Mouse (Mus musculus) frontal cortex, postnatal 10 days (tissue): ENCODE results near the gene Acoxl.

Experiments used
- DNase-seq, 2 experiments: peaks; one replicate each; pipeline ENCODE4 v3.0.0; 2022; ENCODE audit warnings: low spot score in 2 of 2, mixed read lengths in 1 of 2

The Acoxl gene

DNA sequence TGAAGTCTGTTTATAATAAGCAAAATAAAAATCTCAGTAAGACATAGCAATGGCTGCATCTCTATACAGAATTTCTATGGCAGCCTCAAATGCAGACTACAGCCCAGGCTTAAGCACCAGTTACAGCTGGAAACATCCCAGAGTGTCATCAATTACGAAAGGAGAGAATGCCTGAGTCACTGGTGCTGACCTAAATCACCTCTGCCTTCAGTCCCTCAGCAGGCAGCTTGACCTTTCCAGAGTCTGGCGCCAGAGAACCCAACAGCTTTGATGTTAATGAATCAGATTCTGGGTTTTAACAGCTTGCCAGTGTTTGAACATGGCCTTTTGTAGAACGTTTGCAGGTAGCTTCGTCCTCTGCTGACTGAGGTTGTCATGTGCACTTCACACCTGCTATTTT, 193.4 kb downstream of the Acoxl start:
- no peak for DNase-seq

DNA sequence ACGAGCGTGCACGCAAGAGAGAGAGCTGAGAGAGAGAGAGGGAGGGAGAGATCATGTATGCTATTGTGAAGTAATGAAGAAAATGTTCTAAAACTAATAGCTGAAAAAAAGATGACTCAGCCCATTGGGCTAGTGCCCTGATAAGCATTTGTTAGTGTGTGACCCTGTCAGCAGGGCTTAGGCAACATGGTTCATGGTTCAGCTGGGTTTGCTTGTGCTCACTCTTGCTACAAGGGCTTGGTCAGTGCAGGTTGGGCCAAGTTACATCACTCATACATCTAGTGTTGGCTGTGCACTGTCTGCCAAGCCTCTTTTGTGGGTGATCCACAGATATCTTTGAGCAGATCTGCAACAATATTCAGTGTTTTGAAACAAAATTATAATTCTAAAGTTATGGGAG, 194.8 kb downstream of the Acoxl start:
- DNase-seq = no peak

- no peak for DNase-seq
Measured at GRCm38 (mm10) chr2:128034066-128034665, 195.5 kb downstream of the Acoxl start.

GRCm38 (mm10) chr2:128038259-128038890, 199.7 kb downstream of the Acoxl start:
- no peak for DNase-seq

GRCm38 (mm10) chr2:128041066-128041750, 202.5 kb downstream of the Acoxl start:
- DNase-seq = peak in 1 of 2 experiments; percentile 24

DNA sequence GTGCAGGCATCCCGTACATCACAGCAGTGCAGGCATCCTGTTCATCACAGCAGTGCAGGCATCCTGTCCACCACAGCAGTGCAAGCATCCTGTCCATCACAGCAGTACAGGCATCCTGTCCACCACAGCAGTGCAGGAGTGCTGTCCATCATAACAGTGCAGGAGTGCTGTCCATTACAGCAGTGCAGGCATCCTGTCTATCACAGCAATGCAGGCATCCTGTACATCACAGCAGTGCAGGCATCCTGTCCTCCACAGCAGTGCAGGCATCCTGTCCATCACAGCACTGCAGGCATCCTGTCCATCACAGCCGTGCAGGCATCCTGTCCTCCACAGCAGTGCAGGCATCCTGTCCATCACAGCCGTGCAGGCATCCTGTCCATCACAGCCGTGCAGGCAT, 207.8 kb downstream of the Acoxl start:
- DNase-seq = no peak

GRCm38 (mm10) chr2:128054905-128055304, 216.2 kb downstream of the Acoxl start:
- DNase-seq = no peak

DNA sequence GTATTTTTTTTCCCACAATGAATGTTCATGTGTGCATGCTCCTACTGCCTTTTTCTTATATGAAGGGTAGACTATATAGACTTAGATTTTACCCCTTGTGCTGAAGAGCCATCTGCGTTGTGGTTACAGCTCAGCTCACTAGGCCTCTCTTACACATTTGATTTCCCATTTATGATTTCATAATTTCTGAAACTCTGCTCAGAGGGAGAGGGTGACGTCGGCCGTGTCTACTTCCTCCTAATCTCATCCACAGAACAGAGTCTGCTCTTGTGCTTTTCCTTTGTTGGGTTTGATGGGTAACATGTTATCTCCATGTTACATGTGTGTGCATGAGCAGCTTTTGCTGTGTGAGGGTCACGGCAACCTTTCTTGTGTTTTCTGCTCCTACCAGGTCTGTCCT, 219.2 kb downstream of the Acoxl start:
- no peak for DNase-seq

- no peak for DNase-seq
Measured at GRCm38 (mm10) chr2:128058627-128059026, 220.0 kb downstream of the Acoxl start.

DNA sequence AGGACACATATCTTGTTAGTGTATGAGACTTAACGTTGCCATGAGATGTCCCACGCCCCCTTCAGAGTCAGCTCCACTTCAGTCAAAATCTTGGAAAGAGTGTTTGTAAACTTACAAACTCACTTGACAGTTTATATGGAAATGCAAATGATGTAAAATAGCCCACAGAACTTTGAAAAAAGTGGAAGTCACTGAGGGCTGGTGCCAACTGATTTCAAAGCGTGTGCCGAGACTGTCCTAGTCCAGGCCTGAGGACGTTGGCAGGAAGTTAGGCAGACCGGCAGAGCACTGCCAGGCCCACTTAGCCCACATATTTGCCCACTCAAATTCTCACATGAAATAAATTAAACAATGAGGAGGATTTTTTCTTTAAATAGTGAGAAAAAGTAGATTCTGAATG, 221.5 kb downstream of the Acoxl start:
- DNase-seq = no peak

DNA sequence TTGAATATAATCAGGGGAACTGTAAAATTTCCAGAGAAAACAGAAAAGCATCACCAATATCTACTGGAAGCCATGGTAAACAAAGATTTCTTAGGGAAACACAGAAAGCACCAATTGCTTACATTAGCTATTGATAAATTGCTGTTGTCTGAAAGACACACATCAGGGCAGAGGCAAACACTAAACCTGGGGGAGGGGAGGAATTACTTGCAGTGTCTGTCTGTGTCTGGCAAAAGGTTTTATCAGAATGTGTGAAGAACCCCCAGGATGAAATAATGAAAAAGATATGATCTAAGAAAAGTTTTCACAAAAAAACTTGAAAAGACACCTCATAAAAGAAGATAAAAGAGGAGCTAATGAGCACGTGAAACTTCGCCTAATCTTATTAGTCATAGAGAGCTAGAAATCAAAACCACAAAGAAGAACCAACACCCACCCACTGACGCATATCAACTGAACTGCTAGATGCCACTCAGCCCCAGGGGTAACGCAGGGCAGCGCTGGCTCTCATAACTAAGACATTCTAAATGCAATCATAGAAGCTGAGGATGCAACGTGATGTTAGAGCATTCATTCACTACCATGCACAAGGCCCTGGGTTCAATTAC, 222.1 kb downstream of the Acoxl start:
- no peak for DNase-seq

DNA sequence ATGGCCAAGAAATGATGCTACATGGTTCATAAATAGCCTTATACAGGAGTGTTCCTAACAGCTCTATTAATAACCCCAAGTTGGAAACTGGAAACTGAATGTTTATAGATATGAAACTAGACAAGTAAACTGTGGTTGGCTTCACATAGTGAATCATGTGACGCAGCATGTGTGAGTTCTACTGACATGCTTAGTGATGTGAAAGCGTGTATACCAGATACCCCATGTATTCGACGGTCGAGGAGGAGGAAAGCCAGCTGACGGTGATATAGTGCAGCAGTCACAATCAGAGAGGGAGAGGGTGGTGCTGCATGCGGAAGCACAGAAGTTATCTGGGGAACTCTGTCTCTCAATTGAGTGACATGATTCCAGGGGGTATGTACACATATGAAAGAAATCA, 222.8 kb downstream of the Acoxl start:
- DNase-seq = no peak

GRCm38 (mm10) chr2:128062756-128063155, 224.1 kb downstream of the Acoxl start:
- DNase-seq = no peak

- no peak for DNase-seq
Measured at GRCm38 (mm10) chr2:128065013-128065412, 226.3 kb downstream of the Acoxl start.

DNA sequence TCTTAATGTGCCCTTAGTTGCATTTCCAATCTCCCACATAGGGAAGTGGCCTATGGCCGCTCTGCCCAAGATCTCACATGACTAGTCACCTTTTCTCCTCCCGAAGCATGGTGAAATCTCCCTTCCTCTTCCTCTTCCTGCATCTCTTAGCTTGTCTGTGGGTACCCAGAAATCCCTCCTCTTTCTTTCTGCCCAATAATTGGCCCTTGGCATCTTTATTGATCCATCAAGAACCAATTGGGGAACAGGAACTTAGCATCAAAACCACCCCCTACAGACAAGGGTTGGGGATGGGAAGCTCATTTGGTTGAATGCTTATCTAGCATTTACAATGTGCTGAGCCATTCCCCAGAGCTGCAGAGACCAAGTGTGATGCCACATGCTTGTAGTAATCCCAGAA, 226.9 kb downstream of the Acoxl start:
- DNase-seq = no peak

DNA sequence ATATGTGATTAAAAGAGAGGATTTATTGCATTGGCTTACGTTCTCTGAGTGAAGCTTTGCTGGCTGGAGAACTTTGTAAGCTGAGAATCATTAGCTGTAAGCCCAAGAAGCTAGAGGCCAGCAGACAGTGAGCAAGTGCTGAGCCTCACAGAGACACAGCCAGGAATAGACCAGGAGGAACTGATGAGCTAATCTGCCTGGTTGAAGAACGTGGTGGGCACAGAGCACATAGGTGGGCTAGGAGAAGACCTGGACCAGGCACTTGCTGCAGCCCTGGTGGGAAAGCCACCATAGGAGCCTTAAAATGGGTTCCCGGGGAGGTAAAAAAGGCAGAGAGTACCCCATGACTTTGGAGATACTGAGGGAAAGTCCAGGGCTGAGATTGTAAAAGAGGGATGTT, 228.5 kb downstream of the Acoxl start:
- no peak for DNase-seq

DNA sequence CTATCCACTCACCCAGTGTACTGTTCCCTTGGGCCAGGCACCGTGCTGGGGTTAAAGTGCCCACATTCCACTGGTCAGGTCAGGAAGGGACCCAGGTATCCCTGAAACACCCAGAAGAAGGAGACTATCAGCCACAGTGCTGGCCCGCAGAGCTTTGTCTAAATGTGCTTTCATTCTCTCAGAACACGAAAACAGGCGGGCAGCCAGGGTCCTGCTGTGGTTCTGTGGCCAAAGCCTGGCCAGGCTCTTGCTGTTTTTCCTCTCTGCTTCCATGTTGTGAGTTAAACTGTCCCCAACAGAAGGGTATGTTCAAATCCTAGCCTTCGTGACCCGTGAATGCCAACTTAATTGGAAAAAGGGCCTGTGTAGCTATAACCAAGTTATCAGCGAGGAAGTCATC, 228.9 kb downstream of the Acoxl start:
- DNase-seq = no peak

GRCm38 (mm10) chr2:128068176-128068575, 229.5 kb downstream of the Acoxl start:
- DNase-seq = no peak

- no peak for DNase-seq
Measured at GRCm38 (mm10) chr2:128069025-128069424, 230.3 kb downstream of the Acoxl start.

DNA sequence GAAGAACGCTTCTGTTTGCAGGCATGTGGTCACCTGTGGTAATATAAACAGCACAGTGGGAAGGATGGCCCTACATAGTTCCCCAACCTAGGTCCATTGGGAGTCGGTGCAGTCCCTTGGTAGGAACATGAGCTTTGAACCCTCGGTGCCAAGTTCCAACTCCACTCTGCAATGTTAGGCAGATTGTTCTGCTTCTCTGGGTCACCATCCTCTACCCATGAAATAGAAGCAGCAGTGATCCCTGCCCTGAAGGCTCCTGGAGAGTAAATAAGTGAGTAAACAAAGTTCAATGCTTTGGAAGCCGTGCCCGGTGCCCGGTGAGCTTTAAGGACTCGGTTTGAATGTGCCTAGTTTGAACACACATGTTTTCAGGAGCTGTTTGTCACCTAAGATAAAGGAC, 233.1 kb downstream of the Acoxl start:
- no peak for DNase-seq

GRCm38 (mm10) chr2:128072944-128073343, 234.3 kb downstream of the Acoxl start:
- no peak for DNase-seq

DNA sequence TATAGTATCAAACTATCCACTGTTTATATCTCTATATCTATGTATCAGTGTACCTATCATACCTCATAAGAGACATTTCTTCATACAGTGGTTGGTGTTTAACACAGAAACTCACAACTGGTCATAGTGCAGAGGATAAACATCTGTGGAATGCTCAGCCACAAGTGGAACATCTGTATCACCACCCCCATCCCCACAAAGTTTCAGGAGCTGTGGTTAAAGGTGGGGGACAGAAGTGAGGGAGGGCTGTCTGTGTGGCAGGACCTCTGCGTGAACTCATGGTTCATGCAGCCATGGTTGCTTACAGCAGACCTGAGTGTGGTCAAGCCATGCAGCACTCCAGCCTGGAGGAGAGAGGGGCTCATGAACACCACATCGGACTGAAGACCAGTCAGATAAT, 234.9 kb downstream of the Acoxl start:
- no peak for DNase-seq

DNA sequence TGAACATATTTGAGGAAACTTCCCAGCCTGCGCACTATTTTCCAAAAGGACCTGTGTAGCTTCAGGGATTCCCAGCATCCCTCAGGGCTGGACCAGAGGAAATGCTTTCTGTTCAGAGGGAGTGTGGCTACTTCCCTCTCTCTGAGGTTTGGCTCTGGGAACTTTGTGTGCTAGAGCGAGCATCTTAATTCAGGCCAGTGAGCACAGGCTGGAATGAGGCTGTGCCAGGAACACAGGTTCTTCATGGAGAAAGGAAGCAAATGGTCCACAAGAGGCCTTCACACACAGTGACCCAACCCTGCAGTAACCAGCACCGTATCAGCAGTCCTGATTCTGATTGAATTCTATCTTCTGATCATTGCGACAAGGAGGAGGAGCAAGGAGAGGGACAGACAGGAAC, 238.3 kb downstream of the Acoxl start:
- no peak for DNase-seq
